Mouse (Mus musculus) ZHBTc4 (cell line): ENCODE measurements around the gene Bcl7b.

Experiments used
- DNase-seq: peaks from one replicate; pipeline ENCODE4 v3.0.0-alpha.2; 2011; ENCODE audit warnings: low read depth, low spot score

Bcl7b gene

GRCm38 (mm10) chr5:135169479-135169878, 1.4 kb downstream of the Bcl7b start:
- no peak for DNase-seq

- no peak for DNase-seq
Observed at GRCm38 (mm10) chr5:135171688-135172220, 3.7 kb downstream of the Bcl7b start.

- no peak for DNase-seq
Observed at GRCm38 (mm10) chr5:135172986-135173385, 4.9 kb downstream of the Bcl7b start.

GRCm38 (mm10) chr5:135175086-135175485, 7.0 kb downstream of the Bcl7b start:
- peak; percentile 43 for DNase-seq

GRCm38 (mm10) chr5:135178523-135178922, 10.4 kb downstream of the Bcl7b start:
- DNase-seq: no peak

- DNase-seq: no peak
Observed at GRCm38 (mm10) chr5:135178996-135179395, 10.9 kb downstream of the Bcl7b start.

- no peak for DNase-seq
Observed at GRCm38 (mm10) chr5:135179616-135180015, 11.5 kb downstream of the Bcl7b start.

- DNase-seq: no peak
Observed at GRCm38 (mm10) chr5:135180796-135181195, 12.7 kb downstream of the Bcl7b start.

GRCm38 (mm10) chr5:135181776-135182175, 13.7 kb downstream of the Bcl7b start:
- DNase-seq: peak; percentile 53

- peak; percentile 76 for DNase-seq
Observed at GRCm38 (mm10) chr5:135183131-135183861, 15.2 kb downstream of the Bcl7b start.

- DNase-seq: no peak
Observed at GRCm38 (mm10) chr5:135185016-135185415, 16.9 kb downstream of the Bcl7b start.

- peak; percentile 86 for DNase-seq
Observed at GRCm38 (mm10) chr5:135185596-135185995, 17.5 kb downstream of the Bcl7b start.

- no peak for DNase-seq
Observed at GRCm38 (mm10) chr5:135186231-135186620, 18.1 kb downstream of the Bcl7b start.

- DNase-seq: peak; percentile 99
Observed at GRCm38 (mm10) chr5:135186621-135187348, 18.7 kb downstream of the Bcl7b start, which contains the start of gene Baz1b. Baz1b (plus strand) TSS chr5:135187264.

GRCm38 (mm10) chr5:135187349-135188213, 19.5 kb downstream of the Bcl7b start:
- no peak for DNase-seq

- DNase-seq: no peak
Observed at GRCm38 (mm10) chr5:135188214-135188554, 20.1 kb downstream of the Bcl7b start.

- DNase-seq: no peak
Observed at GRCm38 (mm10) chr5:135189281-135190022, 21.4 kb downstream of the Bcl7b start.

- DNase-seq: peak; percentile 83
Observed at GRCm38 (mm10) chr5:135191620-135192019, 23.5 kb downstream of the Bcl7b start.

- no peak for DNase-seq
Observed at GRCm38 (mm10) chr5:135192431-135192830, 24.3 kb downstream of the Bcl7b start.

GRCm38 (mm10) chr5:135196367-135196766, 28.3 kb downstream of the Bcl7b start:
- DNase-seq: no peak

GRCm38 (mm10) chr5:135202763-135203162, 34.7 kb downstream of the Bcl7b start:
- no peak for DNase-seq
